Mouse (Mus musculus) heart, adult 11 months (tissue): ENCODE data around the gene Efr3b.

Experiments
- DNase-seq: peaks from one replicate; pipeline ENCODE4 v3.0.0; 2022

Gene Efr3b

DNA sequence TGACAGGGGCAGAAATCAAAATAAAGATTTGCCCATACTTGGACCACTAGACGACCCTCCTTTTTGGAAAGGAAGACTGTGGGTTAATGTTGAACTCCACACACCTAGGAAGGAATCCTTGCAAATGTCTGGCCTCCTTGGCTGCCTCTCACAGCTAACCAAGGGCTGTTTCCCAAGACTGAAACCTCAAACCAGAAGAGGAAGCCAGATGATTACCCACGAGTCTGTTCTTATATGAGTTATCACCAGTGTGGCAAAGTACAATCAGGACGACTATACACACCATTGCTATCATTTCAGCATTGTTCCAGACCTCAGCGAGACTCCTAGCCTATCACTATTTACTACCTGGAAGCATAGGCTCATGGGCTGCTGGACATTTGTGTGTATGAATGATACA is 9.7 kb downstream of the Efr3b start:
- DNase-seq: no peak

DNA sequence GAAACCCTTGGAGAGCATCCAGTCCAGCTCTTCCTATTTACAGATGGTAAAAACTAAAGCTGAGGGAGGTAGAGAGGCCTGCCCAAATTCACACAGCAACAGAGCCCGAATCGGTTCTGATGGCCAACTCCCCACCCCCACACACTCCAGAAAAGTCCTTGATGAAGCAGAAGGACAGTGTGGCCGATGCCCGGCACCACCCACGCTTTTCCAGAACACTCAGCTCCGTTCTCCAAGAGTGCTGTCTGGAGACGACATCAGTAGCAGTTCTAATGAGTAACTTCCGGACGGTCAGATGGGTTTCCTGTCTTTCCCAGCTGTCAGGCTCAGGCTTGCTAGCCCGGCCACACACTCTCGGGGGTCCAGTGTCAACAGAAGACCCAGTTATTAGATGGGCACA is 10.2 kb downstream of the Efr3b start:
- peak; percentile 97 for DNase-seq

DNA sequence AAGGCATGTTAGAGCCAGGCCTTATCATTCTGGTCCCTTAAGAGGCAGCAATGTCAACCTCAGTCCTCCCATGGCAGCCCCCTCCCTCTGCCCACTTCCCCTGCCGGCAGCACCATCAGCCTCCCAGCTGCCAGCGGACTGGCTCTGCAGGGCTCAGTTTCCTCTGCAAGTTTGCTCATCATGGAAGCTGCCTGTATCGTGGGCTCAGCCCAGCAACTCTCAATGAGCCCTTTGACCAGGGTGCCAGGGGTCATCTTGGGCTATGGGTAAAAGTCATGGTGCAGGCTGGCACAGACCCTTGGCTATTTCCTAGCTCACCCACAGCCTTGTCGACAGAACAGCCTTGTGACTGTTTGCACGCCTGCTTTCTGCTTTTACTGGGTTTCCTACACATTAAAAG is 14.4 kb downstream of the Efr3b start:
- peak; percentile 86 for DNase-seq

DNA sequence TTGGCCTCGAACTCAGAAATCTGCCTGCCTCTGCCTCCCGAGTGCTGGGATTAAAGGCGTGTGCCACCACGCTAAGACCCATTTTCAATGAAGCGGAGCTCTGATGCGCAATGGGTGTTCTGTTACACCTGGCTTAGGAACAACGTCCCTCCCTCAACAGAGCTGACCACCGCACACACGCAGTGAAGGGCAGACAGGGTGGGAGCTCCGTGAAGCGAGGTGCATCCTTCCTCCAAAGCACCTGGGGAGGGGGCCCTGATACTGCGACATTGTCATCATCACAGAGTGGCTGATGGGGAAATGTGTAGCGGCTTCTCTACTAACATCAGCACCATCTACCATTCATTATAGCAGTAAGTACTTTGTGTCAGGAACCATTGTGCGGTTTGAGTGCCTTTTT is 15.2 kb downstream of the Efr3b start:
- peak; percentile 91 for DNase-seq

DNA sequence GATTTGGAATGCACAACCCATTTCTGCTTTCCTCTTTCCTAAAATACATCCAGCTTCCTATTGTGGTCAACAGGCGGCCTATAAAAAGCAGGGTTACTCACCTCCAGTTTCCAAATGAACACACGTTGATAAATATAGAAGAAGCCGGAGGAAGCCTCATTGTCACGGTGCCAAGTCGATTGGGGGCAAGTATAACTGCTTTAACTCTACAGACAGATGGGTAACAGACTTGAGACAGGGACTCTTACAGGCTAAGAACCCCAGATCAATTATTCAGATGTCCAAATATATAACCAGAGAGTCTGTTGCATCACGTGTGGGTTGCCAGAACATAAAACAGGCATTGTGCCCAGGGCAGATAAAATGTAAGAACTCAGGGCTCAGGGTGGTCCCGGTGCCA is 15.9 kb downstream of the Efr3b start:
- DNase-seq: peak; percentile 98

DNA sequence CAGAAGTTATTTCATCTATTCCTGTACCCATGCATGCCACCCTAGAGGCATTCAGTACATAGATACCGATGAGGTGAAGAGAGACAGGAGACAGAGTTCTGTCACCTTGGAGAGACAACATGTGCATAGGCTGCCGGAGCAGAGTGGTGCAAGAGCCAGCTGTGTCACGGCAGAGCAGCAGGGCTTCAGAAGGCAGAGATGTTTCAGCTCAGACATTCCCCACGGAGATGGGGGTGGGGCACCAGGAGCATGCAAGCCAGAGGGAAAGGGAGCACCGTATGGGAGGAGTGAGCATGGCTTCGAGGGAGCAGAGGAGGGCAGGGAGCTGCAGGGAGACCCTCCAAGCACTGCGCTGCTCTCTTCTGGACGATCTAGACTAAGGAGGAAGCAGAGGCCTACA is 18.2 kb downstream of the Efr3b start:
- peak; percentile 96 for DNase-seq

DNA sequence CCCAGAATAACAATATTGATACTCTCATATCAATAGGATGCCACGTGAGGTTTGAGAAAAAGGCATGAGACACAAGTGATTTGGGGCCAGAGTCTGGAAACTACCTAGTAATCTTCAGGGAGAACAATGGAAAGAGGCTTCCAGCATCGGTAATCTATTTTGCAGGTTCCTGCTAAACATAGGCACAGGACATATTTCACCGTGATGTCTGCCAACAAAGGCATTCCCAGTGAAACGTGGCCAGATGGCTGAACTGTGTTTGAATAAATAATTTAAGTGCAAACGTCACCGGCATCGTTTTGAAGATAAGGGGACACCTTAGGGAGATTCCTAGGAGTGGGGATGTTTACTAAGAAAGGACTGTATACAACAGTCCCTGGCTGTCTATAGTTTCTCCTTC is 22.4 kb downstream of the Efr3b start:
- peak; percentile 97 for DNase-seq

DNA sequence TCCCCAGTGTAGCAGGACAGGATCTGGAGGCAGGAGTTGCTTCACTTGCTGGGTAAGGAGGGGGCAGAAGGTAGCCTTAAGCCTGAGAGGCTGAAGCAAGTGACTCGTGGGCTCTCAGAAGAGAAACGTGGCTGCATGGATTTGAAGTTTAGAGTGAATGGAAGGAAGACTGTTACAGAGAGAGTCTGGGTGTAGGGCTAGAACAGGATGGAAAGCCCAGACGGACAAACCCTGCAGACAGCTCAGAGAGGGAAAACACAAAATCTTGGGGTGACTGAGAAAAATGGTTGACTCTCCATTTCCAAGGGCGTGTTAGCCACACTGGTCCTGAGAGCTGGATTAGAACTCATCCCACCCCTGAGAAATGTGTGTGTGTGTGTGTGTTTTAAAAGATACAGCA is 23.0 kb downstream of the Efr3b start:
- peak; percentile 92 for DNase-seq

DNA sequence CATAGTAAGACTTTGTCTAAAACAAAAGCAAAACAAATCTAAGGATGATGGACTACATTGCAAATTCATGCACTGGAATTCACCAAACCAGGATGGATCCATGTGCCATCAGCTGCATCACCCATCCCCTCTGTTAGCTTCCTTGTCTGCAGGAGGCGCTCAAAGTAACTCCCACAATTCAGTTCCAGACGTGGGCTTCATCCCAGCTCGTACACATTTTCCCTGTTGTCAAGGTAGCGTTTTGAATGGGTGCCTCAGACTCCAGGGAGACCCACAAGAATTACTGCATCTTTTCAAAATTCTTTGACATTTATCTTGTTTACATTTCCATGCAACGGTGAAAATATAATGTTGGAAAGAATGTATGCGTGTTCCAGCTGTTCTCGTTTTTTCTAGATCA is 23.5 kb downstream of the Efr3b start:
- peak; percentile 74 for DNase-seq

DNA sequence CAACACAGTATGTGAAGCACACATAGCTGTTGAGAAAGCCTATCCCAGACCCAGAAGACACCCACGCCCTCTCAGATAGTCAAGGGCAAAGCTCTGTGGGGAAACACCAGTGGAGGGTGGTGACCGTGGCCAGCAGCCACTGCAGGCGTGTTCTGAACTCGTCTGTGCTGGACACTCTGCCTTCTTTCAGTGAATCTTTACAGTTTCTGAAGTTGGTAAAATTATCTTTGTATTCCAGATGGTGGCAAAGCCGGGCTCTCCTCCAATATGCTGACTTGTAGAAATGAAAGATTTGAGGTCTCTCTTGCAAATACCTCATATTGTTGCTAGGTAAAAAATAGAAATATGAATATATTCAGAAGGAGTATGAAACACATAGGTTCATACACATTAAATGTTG is 27.0 kb downstream of the Efr3b start:
- no peak for DNase-seq

DNA sequence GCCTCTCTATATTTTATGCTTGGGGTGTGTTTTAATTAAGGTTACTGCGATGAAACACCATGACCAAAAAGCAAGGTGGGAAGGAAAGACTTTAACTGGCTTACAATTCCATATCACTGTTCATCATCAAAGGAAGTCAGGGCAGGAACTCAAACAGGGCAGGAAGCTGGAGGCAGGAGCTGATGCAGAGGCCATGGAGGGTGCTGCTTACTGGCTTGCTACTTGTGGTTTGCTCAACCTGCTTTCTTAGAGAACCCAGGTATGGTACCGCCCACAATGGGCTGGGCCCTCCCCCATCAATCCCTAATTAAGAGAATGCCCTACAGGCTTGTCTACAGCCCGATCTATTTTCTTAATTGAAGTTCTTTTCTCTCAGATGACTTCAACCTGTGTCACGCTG is 27.4 kb downstream of the Efr3b start:
- DNase-seq: peak; percentile 90

DNA sequence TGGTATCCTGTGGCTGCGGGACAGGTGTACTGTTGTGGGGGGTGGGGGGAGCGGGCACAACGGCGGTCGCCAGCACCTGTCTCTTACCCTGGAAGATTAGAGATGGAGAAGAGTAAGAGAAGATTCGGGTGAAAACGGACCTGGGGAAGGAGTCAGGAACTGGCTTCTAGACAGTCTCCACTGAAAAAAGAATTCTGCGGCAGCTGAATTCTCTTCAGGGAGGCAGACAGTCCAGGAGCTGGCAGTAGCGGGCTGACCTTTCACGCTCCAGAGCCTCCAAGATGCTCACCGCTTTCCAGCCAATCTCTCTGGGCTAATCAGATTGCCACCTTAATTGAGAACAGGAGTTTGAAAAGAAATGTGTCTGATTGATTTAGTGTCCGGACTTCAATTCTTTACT is 30.0 kb downstream of the Efr3b start:
- peak; percentile 74 for DNase-seq

DNA sequence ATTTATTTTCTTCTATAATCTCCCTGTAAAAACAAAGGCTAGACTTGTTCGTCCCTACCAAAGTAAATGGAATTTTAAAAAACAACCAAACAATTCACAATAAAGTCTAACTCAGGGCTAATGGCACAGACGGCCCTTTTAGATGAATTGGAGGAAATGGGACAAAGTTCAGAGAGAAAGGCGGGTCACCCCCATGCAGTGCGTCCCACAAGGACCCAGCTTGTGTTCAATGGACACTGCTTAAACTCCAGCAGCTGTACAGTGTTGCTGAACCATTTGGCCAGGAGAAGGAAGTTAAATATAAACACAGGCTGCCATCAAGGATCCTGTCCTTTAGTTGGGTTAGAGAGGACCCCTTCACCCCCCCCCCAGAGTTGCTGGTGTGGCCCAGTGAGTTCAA is 30.9 kb downstream of the Efr3b start:
- peak; percentile 94 for DNase-seq

DNA sequence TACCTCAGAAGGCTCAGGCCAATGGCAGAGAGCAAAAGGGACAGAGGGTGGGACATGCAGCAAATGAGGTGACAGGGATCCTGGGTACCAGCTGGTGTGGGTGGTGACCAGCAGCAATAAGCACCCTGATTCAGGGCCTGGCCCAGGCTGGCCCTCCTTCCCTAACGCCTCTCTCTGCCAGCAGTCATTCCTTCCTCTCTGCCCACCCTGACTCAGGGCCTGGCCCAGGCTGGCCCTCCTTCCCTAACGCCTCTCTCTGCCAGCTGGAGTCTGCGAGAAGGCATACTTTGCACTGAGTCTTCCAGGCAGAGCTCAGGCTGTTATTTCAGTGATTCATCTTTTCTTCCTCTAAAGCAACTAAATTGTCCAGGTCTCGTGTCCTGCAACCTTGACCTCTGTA is 31.5 kb downstream of the Efr3b start:
- peak; percentile 95 for DNase-seq

DNA sequence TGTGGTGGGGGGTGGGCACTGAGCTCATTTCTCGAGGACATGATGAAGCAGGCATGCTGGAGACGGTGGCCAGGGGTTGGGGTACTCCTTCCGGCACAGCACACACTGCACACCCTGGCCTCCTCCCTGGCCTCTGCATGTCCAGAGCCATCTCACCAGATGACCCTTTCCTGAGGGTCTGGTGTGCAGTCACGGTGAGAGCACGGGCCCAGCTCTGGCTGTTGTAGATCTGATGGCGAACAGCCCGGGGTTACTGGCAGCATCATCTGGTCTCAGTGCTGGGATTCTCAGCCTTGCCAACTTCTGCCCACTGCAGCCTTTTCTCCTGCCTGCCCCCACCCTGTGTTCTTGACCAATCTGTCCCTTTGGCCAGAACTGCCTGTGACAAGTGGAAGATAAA is 32.6 kb downstream of the Efr3b start:
- DNase-seq: peak; percentile 95

DNA sequence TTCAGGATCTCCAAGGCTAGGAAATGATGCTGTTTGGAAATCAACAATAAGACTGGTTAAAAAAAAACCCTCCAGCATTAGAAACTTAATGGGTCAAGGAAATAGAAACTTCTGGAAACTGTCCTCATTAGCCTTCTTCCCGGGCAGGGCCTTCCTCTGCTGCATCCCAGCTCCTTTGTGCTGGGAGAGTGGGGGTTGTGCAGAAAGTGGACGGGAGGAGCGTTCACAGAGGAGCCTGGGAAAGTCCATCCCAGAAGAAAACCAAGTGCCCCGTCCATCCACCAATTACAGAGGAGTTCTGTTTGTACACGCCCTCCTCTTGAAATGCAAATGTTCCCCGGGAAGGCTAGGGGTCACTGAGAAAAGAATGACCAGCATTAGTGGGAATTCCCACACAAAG is 34.1 kb downstream of the Efr3b start:
- peak; percentile 98 for DNase-seq

DNA sequence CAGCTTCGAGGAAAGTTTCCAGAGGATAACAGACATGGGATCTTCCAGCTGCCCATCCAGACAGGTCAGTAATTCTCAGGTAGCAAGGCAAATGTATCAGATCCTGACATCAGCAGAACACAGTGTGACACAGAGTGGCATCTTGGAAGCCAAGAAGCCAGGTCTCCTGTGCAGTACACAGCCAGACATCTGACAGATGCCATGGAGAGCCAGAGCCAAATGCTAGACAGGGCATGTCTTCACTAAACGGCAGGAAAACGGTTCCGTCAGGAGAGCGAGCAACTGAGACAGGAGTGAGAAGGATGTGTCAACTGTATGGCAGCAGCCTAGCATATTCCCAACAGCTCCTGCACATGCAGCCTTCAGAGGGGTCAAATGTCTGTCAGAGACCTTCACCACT is 38.3 kb downstream of the Efr3b start:
- DNase-seq: peak; percentile 75

DNA sequence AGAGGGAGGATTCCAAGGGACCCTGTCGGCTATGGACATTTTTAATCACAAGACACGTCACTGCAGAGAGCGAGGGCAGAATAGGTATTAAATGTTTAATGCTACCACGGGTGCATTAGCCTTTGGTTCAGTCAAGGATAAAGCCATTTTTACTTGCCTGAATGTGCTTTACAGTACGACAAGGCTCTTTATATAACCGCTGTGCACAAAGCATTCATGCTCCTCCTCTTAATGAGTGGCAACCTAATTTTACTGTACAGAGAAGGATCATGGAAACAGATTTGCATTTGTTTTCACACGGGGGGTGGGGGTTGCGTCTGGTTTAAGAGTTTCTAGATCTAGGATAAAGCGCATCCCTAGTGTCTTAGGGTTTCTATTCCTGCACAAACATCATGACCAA is 42.0 kb downstream of the Efr3b start:
- peak; percentile 37 for DNase-seq

DNA sequence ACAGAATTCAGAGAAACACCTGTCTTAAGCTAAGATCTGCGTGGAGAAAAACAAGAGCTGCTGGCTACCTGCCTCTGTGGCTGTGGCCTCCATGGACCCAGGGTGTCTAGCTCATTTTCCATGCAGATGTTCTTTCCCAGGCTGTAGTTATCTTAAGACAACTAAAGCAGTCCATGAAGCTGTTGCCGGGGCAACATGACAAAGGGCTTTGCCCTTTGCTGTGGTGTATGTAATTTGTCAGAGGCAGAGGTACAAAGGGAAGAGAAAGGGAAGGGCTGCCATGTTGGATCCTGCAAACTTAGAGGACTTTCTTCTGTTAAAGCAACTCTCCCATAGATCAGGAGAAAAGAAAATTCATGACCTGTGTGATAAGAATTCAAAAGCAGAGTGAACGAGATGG is 47.7 kb downstream of the Efr3b start:
- no peak for DNase-seq

DNA sequence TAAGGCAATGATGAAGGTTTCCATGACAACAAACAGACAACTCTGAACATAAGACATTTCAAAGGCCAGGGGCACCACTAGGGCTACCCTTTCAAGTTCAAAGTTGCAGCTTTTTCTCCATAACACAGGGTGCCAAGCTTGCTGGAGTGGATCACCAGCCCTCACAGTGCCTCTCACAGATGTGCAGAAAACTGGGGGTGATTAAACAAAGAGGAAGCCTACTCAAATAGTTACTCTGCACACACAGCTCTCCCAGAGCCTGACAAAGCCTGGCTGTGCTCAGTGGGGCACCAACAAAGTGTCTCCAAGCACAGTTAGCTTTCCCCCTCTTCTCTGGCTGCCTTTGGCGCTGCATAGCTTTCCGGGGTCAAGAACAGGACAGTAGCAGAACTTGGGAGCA is 48.8 kb downstream of the Efr3b start:
- no peak for DNase-seq

DNA sequence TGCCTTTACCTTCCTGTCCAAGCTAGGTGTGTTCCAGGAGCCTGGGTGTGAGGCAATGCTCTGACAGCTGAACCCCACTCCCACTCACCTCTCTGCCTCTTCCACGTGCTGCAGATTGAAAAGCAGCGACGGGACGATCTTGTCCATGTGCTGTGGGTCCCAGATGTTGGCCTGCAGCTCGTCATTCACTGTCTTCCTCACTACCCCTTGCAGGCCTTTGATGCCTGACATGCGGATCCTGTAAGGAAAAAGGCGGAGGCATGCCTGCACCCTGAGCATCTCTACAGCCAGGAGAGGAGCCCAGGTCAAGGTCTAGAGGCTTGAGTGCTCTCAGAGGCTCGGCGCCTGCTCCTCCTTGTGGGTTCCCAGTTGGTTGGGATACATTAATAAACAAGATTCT is 54.3 kb downstream of the Efr3b start:
- peak; percentile 91 for DNase-seq

DNA sequence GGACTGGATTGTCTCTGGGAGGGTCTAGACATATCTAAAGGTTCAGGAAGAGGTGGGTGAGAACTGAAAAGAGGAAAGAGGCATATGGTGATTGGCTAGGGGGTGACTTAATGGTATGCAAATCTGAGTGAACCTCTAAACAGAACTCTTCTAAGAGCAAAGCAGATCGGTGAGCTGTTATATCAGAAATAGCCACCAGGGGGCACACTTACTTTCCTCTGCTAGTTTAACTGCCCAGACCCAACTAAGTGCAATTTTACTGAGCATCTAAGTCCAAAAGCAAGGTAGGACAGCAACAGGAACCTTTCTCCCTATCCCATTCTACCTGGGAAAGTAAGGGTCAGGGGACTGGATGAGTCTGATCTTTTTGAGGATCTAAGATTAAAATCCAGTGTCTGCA is 55.0 kb downstream of the Efr3b start:
- DNase-seq: peak; percentile 93

DNA sequence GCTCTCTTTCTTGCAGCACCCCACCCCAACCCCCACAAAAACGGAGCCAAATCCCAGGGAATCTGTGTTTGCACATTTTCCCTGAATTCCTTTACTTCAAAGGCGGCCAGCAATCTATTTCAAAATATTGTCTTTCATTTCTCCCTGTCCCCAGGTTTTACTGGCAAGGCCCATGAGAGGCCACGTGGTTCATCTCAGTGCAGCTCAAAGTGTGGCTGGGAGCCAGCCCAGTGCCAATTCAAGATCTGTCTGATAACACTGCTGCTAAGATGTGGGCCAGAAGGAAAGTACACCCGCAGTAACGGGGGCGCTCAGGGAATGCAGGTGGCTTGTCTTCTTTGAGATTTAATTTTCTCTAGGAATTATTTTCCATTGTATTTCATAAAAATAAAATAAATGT is 56.5 kb downstream of the Efr3b start:
- no peak for DNase-seq

DNA sequence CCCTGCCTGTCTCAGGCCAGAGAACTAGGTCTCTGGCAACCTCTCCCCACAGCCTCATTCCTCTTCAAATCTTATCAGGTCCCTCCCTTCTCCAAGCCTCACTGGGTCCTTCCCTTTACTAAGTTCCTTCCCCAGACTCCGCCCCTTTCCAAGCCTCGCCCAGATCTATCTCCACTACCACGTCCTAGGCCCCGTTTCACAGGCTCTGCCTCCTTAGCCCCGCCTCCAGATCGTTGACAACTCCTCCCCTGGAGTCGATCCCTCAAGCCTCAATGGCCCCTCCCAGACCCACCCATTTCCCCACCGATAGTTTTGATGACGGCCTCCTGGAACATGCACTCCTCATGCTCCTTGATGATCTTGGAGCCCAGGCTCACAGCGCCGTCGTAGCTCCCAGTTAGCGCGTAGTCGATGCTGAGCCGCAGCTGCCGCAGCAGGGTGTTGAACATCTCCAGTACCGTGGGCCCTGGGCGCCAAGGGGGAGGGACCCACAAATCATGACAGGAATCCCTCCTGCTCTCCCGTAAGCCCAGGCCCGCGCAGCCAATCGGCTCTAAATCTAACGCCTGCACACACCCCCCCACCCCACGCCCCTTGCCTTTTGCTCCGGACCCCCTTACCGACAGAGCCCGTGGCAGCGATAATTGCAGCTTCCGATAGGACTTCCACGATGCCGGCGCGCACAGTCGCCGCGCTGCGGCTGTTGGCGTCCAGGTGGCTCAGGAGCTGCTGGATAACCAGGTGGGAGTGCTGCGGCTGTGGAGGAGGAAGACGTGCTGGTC is 57.2 kb downstream of the Efr3b start:
- peak; percentile 100 for DNase-seq

DNA sequence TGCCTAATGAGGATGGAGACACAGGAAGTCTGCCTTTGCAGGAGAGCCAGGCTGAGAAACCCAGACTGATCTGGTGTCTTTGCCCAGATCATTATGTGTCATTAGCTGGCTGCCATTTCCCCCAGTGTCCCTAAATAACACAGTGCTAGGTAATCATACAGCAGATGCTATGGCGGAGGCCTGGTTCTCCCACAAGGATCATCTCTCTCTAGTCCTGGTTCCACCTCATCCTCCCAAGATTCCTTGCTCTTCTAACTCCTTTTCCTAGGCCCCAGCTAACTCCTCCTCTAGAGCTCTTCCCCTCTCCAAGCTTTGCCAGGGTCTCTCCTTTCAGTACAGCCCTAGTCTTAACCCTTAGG is 57.7 kb downstream of the Efr3b start:
- DNase-seq: no peak

DNA sequence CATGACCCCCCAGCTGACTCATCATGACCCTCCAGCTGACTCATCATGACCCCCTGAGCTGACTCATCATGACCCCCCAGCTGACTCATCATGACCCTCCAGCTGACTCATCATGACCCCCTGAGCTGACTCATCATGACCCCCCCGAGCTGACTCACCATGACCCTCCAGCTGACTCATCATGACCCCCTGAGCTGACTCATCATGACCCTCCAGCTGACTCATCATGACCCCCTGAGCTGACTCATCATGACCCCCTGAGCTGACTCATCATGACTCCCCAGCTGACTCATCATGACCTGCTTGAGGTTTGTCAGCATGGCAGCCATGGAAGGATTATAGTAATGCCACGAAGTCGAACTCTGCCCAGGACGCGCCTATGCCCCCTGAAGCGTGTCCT is 65.5 kb downstream of the Efr3b start:
- peak; percentile 52 for DNase-seq
